Mouse (Mus musculus) heart, embryonic 13.5 days (tissue): ENCODE measurements at regions not wholly inside any gene's neighbourhood (a gene's known extent, or its start where the extent isn't known, plus 50 kb on each side); places are given as distances from the start of the nearest gene placed in this dataset.

Source experiments
- ATAC-seq: fragments of 200-750 bp; cut with Nextera tagmentation; 2 replicates; pipeline ENCODE4 v1.8.0; 2017; ENCODE audit warnings: moderate TSS enrichment; ENCODE audit not compliant: insufficient number of reproducible peaks, low FRiP score, low TSS enrichment; ENCODE audit errors: extremely low read depth
- H3K27ac ChIP-seq: fragments of 300-500 bp; sonication (generic); replicated peaks from 2 replicates; pipeline ENCODE4 v1.5.1; 2015; ENCODE audit warnings: moderate library complexity, mild to moderate bottlenecking, inconsistent platforms
- H3K27me3 ChIP-seq: fragments of 300-500 bp; sonication (generic); replicated peaks from 2 replicates; pipeline ENCODE4 v1.6.1; 2015; ENCODE audit warnings: mild to moderate bottlenecking, inconsistent platforms
- H3K36me3 ChIP-seq: fragments of 300-500 bp; sonication (generic); 2 replicates; pipeline ENCODE4 v1.6.1; 2015; ENCODE audit warnings: mild to moderate bottlenecking, inconsistent platforms
- H3K4me1 ChIP-seq: fragments of 300-500 bp; sonication (generic); 2 replicates; pipeline ENCODE4 v1.6.1; 2015; ENCODE audit warnings: inconsistent platforms
- H3K4me2 ChIP-seq: fragments of 300-500 bp; sonication (generic); 2 replicates; pipeline ENCODE4 v1.6.1; 2015; ENCODE audit warnings: inconsistent platforms, mild to moderate bottlenecking, moderate library complexity
- H3K4me3 ChIP-seq: fragments of 300-500 bp; sonication (generic); 2 replicates; pipeline ENCODE4 v1.5.1; 2015; ENCODE audit warnings: moderate library complexity, mild to moderate bottlenecking, inconsistent platforms
- H3K9ac ChIP-seq: fragments of 300-500 bp; sonication (generic); 2 replicates; pipeline ENCODE4 v1.6.1; 2015; ENCODE audit warnings: inconsistent platforms, mild to moderate bottlenecking, moderate library complexity
- H3K9me3 ChIP-seq: fragments of 300-500 bp; sonication (generic); 2 replicates; pipeline ENCODE4 v1.6.1; 2016; ENCODE audit warnings: inconsistent platforms
- WGBS: fragments of 180-500 bp; shearing (Covaris S2); methylation state at CpG from one replicate; pipeline ENCODE4 v1.1.7; 2015; ENCODE audit warnings: mixed read lengths; 5-methylcytosine and 5-hydroxymethylcytosine counted together

- Histone ChIP-seq H3K9me3 (no peaks in the 10 kb centered on the region), H3K36me3 (no peaks in the 10 kb centered on the region), H3K27ac (no peak overlapping the region), H3K4me3 (no peak overlapping the region), H3K27me3 (no peaks in the 10 kb centered on the region), H3K9ac (no peak overlapping the region), H3K4me1 (no peaks in the 10 kb centered on the region), H3K4me2 (no peak overlapping the region)
- 68% methylated on average over 2 of the region's 2 CpGs for WGBS
- no peak for ATAC-seq
Observed at GRCm38 (mm10) chr14:72942571-72942970, 106.3 kb downstream of the Cysltr2 start.

GRCm38 (mm10) chr14:72939067-72939393 lies 109.9 kb downstream of the Cysltr2 start:
- Histone ChIP-seq H3K36me3 (no peaks in the 10 kb centered on the region), H3K4me1 (no peaks in the 10 kb centered on the region), H3K27me3 (no peaks in the 10 kb centered on the region), H3K9me3 (no peaks in the 10 kb centered on the region), H3K27ac (no peak overlapping the region), H3K4me3 (no peak overlapping the region), H3K4me2 (no peak overlapping the region), H3K9ac (no peak overlapping the region)
- ATAC-seq = no peak

- Histone ChIP-seq H3K9me3 (no peaks in the 10 kb centered on the region), H3K4me3 (no peak overlapping the region), H3K4me1 (no peaks in the 10 kb centered on the region), H3K36me3 (no peaks in the 10 kb centered on the region), H3K4me2 (no peak overlapping the region), H3K27me3 (no peaks in the 10 kb centered on the region), H3K27ac (no peak overlapping the region), H3K9ac (no peak overlapping the region)
- ATAC-seq = no peak
Observed at GRCm38 (mm10) chr14:72938382-72939066, 110.4 kb downstream of the Cysltr2 start.

DNA sequence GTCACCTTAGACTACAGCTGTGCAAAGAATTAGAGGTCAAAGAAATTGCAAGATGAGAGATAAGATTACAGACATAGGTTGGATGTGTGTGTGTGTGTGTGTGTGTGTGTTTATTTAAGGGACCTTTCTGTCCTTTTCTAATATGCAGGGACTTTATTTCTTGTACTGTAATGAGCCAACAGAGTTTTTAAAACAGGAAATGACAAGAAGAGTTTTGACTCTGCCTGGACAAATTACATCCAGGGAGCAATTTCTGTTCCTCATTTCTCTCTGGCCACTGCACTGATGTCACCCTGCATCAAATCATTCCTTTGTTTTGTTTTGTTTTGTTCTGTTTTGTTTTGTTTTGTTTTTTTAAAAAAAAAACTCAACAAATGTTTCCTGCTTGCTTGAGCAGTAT lies 115.3 kb downstream of the Cysltr2 start:
- ATAC-seq = no peak
- Histone ChIP-seq H3K27me3 (no peaks in the 10 kb centered on the region), H3K4me1 (no peaks in the 10 kb centered on the region)

GRCm38 (mm10) chr14:72932296-72932695 lies 116.6 kb downstream of the Cysltr2 start:
- Histone ChIP-seq H3K9ac (no peak overlapping the region), H3K4me2 (no peak overlapping the region), H3K27ac (no peak overlapping the region), H3K36me3 (no peaks in the 10 kb centered on the region), H3K9me3 (no peaks in the 10 kb centered on the region), H3K27me3 (no peaks in the 10 kb centered on the region), H3K4me1 (no peaks in the 10 kb centered on the region), H3K4me3 (no peak overlapping the region)
- WGBS = 59% methylated on average over 9 of the region's 9 CpGs
- no peak for ATAC-seq

More for the DNA sequence above, 115.3 kb downstream of the Cysltr2 start:
- Histone ChIP-seq H3K9me3 (no peaks in the 10 kb centered on the region), H3K4me3 (no peak overlapping the region), H3K27ac (no peak overlapping the region), H3K4me2 (no peak overlapping the region), H3K9ac (no peak overlapping the region), H3K36me3 (no peaks in the 10 kb centered on the region)

DNA sequence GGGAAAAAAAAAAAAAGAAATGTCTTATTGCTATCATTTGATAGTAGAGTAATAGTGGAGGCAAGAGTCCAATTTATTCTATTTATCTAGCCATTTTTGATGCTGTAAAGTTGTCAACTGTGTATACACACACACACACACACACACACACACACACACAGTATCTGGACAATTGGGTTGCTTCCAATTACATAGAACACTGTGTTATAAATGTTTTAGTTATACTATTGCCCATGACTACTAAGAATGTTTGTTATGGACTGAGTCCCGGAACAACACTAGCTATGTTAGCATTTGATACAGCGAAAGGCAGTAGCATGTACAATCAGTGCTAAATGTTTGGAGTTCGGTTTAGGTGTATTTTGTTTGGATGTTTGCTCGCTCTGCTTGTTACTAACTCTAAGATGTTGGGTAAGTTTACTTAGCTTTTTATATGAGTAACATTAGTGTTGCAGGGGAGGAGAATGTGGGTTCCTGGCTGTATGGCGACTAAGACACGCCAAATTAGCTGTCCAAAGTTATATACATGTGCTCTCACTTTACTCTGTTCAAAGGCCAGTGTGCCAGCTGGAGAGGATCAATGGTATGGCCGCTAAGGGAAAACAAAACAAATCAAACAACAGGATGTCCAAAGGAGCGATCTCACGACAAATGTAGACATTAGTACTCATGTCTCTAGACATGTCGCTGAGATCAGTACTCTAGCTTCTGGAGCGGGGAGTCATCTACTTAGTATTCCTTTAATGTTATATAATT lies 147.6 kb downstream of the Cysltr2 start:
- no peaks in the 10 kb centered on the region for H3K36me3 ChIP-seq
- no peak for ATAC-seq
- H3K4me2 ChIP-seq = no peak overlapping the region
- no peak overlapping the region for H3K4me3 ChIP-seq
- H3K9ac ChIP-seq = no peak overlapping the region
- no peaks in the 10 kb centered on the region for H3K4me1 ChIP-seq
- WGBS = 79% methylated on average over 11 of the region's 11 CpGs
- H3K27me3 ChIP-seq = no peaks in the 10 kb centered on the region
- H3K9me3 ChIP-seq = 0 out of 2 replicates have a peak, but pooled peaks cover under 1% of the 10 kb centered on the region
- no peak overlapping the region for H3K27ac ChIP-seq

DNA sequence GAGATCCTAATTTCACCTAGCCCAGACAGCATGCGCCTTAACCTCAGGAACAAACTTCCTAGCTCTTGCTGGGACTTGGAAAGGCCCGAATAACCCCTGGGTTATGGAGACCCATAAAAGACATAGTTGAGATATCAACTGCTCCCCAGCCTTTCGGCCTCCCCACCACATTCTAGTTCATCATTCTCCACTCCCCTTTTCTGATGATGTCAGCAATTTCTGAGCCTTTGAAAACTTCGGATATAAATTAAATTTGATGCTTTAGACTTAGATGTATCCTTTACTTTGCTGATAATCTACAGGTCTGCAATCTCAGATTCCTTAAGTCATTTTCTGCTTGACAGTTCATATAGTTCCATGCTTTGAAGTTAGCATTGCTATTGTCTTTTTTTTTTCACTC lies 149.3 kb downstream of the Cysltr2 start:
- H3K4me2 ChIP-seq = no peak overlapping the region
- no peaks in the 10 kb centered on the region for H3K36me3 ChIP-seq
- WGBS = 69% methylated on average over 4 of the region's 4 CpGs
- H3K4me3 ChIP-seq = no peak overlapping the region
- H3K9ac ChIP-seq = no peak overlapping the region
- no peaks in the 10 kb centered on the region for H3K4me1 ChIP-seq
- H3K27ac ChIP-seq = no peak overlapping the region
- no peaks in the 10 kb centered on the region for H3K27me3 ChIP-seq
- ATAC-seq = no peak
- 0 out of 2 replicates have a peak, but pooled peaks cover 3% of the 10 kb centered on the region for H3K9me3 ChIP-seq

GRCm38 (mm10) chr14:72892316-72892715 lies 156.6 kb downstream of the Cysltr2 start:
- H3K4me1 ChIP-seq = peaks cover 8% of the 10 kb centered on the region
- H3K27me3 ChIP-seq = no peaks in the 10 kb centered on the region
- H3K4me3 ChIP-seq = no peak overlapping the region
- 0 out of 2 replicates have a peak, but pooled peaks cover 3% of the 10 kb centered on the region for H3K9me3 ChIP-seq
- no peak for ATAC-seq
- no peak overlapping the region for H3K27ac ChIP-seq
- no peaks in the 10 kb centered on the region for H3K36me3 ChIP-seq
- H3K9ac ChIP-seq = no peak overlapping the region
- H3K4me2 ChIP-seq = no peak overlapping the region
- WGBS = 69% methylated on average over 2 of the region's 2 CpGs

- no peak overlapping the region for H3K4me2 ChIP-seq
- H3K36me3 ChIP-seq = no peaks in the 10 kb centered on the region
- H3K9me3 ChIP-seq = no peaks in the 10 kb centered on the region
- H3K4me3 ChIP-seq = no peak overlapping the region
- H3K27ac ChIP-seq = no peak overlapping the region
- no peak for ATAC-seq
- no peaks in the 10 kb centered on the region for H3K27me3 ChIP-seq
- H3K9ac ChIP-seq = no peak overlapping the region
- peaks cover 24% of the 10 kb centered on the region for H3K4me1 ChIP-seq
- WGBS = 55% methylated on average over 5 of the region's 5 CpGs
Observed at GRCm38 (mm10) chr14:72889663-72890062, 159.3 kb downstream of the Cysltr2 start.

- Histone ChIP-seq H3K27ac (no peak overlapping the region; the same call in 1 of the 2 replicates), H3K4me2 (peak overlapping the region; percentile 53)
Observed at GRCm38 (mm10) chr14:72887470-72888071, 161.3 kb downstream of the Cysltr2 start.

GRCm38 (mm10) chr14:72886935-72887369 lies 162.0 kb downstream of the Cysltr2 start:
- 10% methylated on average over 12 of the region's 12 CpGs for WGBS
- H3K27ac ChIP-seq = peak overlapping the region; percentile 61
- ATAC-seq = no peak; the same call in none of the 2 replicates

More at GRCm38 (mm10) chr14:72887470-72888071, 161.3 kb downstream of the Cysltr2 start:
- no peak for ATAC-seq
- Histone ChIP-seq H3K9ac (no peak overlapping the region), H3K27me3 (no peaks in the 10 kb centered on the region), H3K9me3 (no peaks in the 10 kb centered on the region), H3K4me3 (0 out of 2 replicates have a peak overlapping the region, but pooled peaks have one; percentile 11), H3K4me1 (peaks cover 24% of the 10 kb centered on the region), H3K36me3 (no peaks in the 10 kb centered on the region)
- 20% methylated on average over 14 of the region's 14 CpGs for WGBS

More at GRCm38 (mm10) chr14:72886935-72887369, 162.0 kb downstream of the Cysltr2 start:
- H3K4me1 ChIP-seq = peaks cover 24% of the 10 kb centered on the region
- no peaks in the 10 kb centered on the region for H3K27me3 ChIP-seq
- no peak overlapping the region for H3K4me3 ChIP-seq
- no peaks in the 10 kb centered on the region for H3K9me3 ChIP-seq
- H3K4me2 ChIP-seq = peak overlapping the region; percentile 53
- no peaks in the 10 kb centered on the region for H3K36me3 ChIP-seq
- H3K9ac ChIP-seq = no peak overlapping the region
